Mouse (Mus musculus) left cerebral cortex, postnatal 36 days (tissue): ENCODE results near the gene Mblac2. TPM values are rescaled to one million over a fixed set of nuclear protein-coding genes. Genes with fewer than 3 reads are reported as not detected.
A peak's percentile ranks its signal among the peaks of the same experiment; 100 is the strongest.
"Not testable (repeated sequence)": the region's sequence is repeated elsewhere in the genome, so short reads cannot be mapped to it uniquely, and the experiment has no call there.

Experiments used
- DNase-seq, 2 experiments: peaks; one replicate each; pipeline ENCODE4 v3.0.0; 2021 to 2022; ENCODE audit warnings: low spot score in 2 of 2, mixed read lengths in 1 of 2
- intact Hi-C: fragments of 180-260 bp; cut with DNase I; formaldehyde crosslinking; loops from one replicate; pipeline ENCODE4 v1.15.1; 2025
- total RNA-seq, 2 experiments: library from RNA; stranded (reverse); gene quantifications; 2 replicates each; pipeline ENCODE4 v1.2.3; 2021

Gene Mblac2
- total RNA-seq, 2 experiments from 2014 or later: 16.5 to 19.3 TPM

GRCm38 (mm10) chr13:81728141-81728540 is 17.0 kb downstream of the Mblac2 start:
- intact Hi-C loops, DNase-seq: not testable (repeated sequence)

- intact Hi-C loops: no loop called here
- DNase-seq: no peak
Observed at GRCm38 (mm10) chr13:81729102-81729501, 18.0 kb downstream of the Mblac2 start.

- intact Hi-C loops: no loop called here
- no peak for DNase-seq
Observed at GRCm38 (mm10) chr13:81730362-81730761, 19.2 kb downstream of the Mblac2 start.

- intact Hi-C loops: no loop called here
- no peak for DNase-seq
Observed at GRCm38 (mm10) chr13:81736606-81737005, 25.5 kb downstream of the Mblac2 start.

GRCm38 (mm10) chr13:81740898-81741297 is 29.8 kb downstream of the Mblac2 start:
- DNase-seq: no peak
- intact Hi-C loops: no loop called here

- intact Hi-C loops: no loop called here
- no peak for DNase-seq
Observed at GRCm38 (mm10) chr13:81743391-81744091, 32.4 kb downstream of the Mblac2 start.

- DNase-seq: no peak
- intact Hi-C loops: no loop called here
Observed at GRCm38 (mm10) chr13:81744092-81744396, 32.9 kb downstream of the Mblac2 start.

- no peak for DNase-seq
- intact Hi-C loops: loop anchor here (5.0 kb wide), 1 partner anchor 98 kb away; the partner anchor contains the start of gene Lysmd3
Observed at GRCm38 (mm10) chr13:81754878-81755277, 43.7 kb downstream of the Mblac2 start.

GRCm38 (mm10) chr13:81755324-81755723 is 44.2 kb downstream of the Mblac2 start:
- no peak for DNase-seq
- intact Hi-C loops: no loop called here

- no peak for DNase-seq
- intact Hi-C loops: no loop called here
Observed at GRCm38 (mm10) chr13:81757058-81757660, 46.0 kb downstream of the Mblac2 start.

GRCm38 (mm10) chr13:81760379-81760778 is 49.2 kb downstream of the Mblac2 start:
- peak in 1 of 2 experiments; percentile 21 for DNase-seq
- intact Hi-C loops: loop anchor here (5.0 kb wide), 1 partner anchor 898 kb away; no protein-coding TSS in a partner anchor

- intact Hi-C loops: loop anchor here (1.0 to 5.0 kb wide), 3 partner anchors 50 to 899 kb away; partner anchors contain the start of genes Mblac2 and Polr3g
- peak in 1 of 2 experiments; percentile 36 for DNase-seq
Observed at GRCm38 (mm10) chr13:81761566-81762186, 50.5 kb downstream of the Mblac2 start.

GRCm38 (mm10) chr13:81764173-81764572 is 53.0 kb downstream of the Mblac2 start:
- intact Hi-C loops: loop anchor here (5.0 kb wide), 1 partner anchor 902 kb away; no protein-coding TSS in a partner anchor
- no peak for DNase-seq

GRCm38 (mm10) chr13:81767038-81767659 is 56.0 kb downstream of the Mblac2 start:
- DNase-seq: peak; percentile 82 to 87
- intact Hi-C loops: loop anchor here (5.0 kb wide), 1 partner anchor 1890 kb away; no protein-coding TSS in a partner anchor

- intact Hi-C loops: no loop called here
- no peak for DNase-seq
Observed at GRCm38 (mm10) chr13:81776217-81776616, 65.1 kb downstream of the Mblac2 start.

GRCm38 (mm10) chr13:81782475-81782874 is 71.3 kb downstream of the Mblac2 start:
- DNase-seq: no peak
- intact Hi-C loops: loop anchor here (5.0 to 10.0 kb wide), 4 partner anchors 162 to 1932 kb away; no protein-coding TSS in a partner anchor

GRCm38 (mm10) chr13:81782971-81783404 is 71.8 kb downstream of the Mblac2 start, which contains the start of gene Cetn3:
Gene Cetn3, plus strand, starts transcription at chr13:81783077.
- intact Hi-C loops: loop anchor here (5.0 to 10.0 kb wide), 4 partner anchors 162 to 1932 kb away; no protein-coding TSS in a partner anchor
- peak; percentile 91 to 92 for DNase-seq

- intact Hi-C loops: loop anchor here (5.0 to 10.0 kb wide), 4 partner anchors 161 to 1931 kb away; no protein-coding TSS in a partner anchor
- peak; percentile 96 to 97 for DNase-seq
Observed at GRCm38 (mm10) chr13:81783405-81784342, 72.5 kb downstream of the Mblac2 start.
